Mouse (Mus musculus) kidney, postnatal 0 days (tissue): Measurements from ENCODE around the gene Olfr507. TPM values are rescaled to one million over a fixed set of nuclear protein-coding genes. Genes with fewer than 3 reads are reported as not detected.
"Not testable (repeated sequence)": the region's sequence is repeated elsewhere in the genome, so short reads cannot be mapped to it uniquely, and the experiment has no call there.

Experiments used
- ATAC-seq: fragments of 200-750 bp; cut with Nextera tagmentation; replicated peaks from 2 replicates; pipeline ENCODE4 v1.8.0; 2017; ENCODE audit warnings: low read depth, moderate number of reproducible peaks, moderate TSS enrichment, moderate library complexity; ENCODE audit not compliant: low FRiP score
- DNase-seq: peaks from one replicate; pipeline ENCODE4 v3.0.0-alpha.2; 2016; ENCODE audit warnings: low spot score
- H3K27ac ChIP-seq: fragments of 300-500 bp; sonication (generic); 2 replicates; pipeline ENCODE4 v1.5.1; 2014; ENCODE audit warnings: mild to moderate bottlenecking
- H3K27me3 ChIP-seq: fragments of 300-500 bp; sonication (generic); 2 replicates; pipeline ENCODE4 v1.6.1; 2014; ENCODE audit warnings: low read length, mixed read lengths; ENCODE audit not compliant: insufficient read depth
- H3K36me3 ChIP-seq: fragments of 300-500 bp; sonication (generic); 2 replicates; pipeline ENCODE4 v1.6.1; 2014; ENCODE audit warnings: low read length, mixed read lengths; ENCODE audit not compliant: insufficient read depth
- H3K4me1 ChIP-seq: fragments of 300-500 bp; sonication (generic); replicated peaks from 2 replicates; pipeline ENCODE4 v1.6.1; 2014; ENCODE audit warnings: antibody characterized with exemption, low read length, mixed read lengths; ENCODE audit not compliant: insufficient read depth
- H3K4me2 ChIP-seq: fragments of 300-500 bp; sonication (generic); 2 replicates; pipeline ENCODE4 v1.6.1; 2014; ENCODE audit warnings: mild to moderate bottlenecking, low read length, moderate library complexity, mixed read lengths
- H3K4me3 ChIP-seq: fragments of 300-500 bp; sonication (generic); replicated peaks from 2 replicates; pipeline ENCODE4 v1.5.1; 2014; ENCODE audit warnings: low read depth, low read length
- H3K9ac ChIP-seq: fragments of 300-500 bp; sonication (generic); 2 replicates; pipeline ENCODE4 v1.6.1; 2014; ENCODE audit warnings: low read depth, low read length
- H3K9me3 ChIP-seq: fragments of 300-500 bp; sonication (generic); replicated peaks from 2 replicates; pipeline ENCODE4 v1.6.1; 2016; ENCODE audit warnings: low read length, inconsistent platforms, mixed read lengths
- CTCF ChIP-seq: IDR thresholded peaks from 2 replicates; pipeline ENCODE4 v1.5.1; 2016; ENCODE audit warnings: antibody characterized with exemption, low read depth, mild to moderate bottlenecking, moderate library complexity
- WGBS: fragments of 180-500 bp; shearing (Covaris S2); extraction: QIAGEN DNeasy Blood & Tissue Kit; methylation state at CpG from one replicate; pipeline ENCODE4 v1.1.7; 2014; 5-methylcytosine and 5-hydroxymethylcytosine counted together
- polyA plus RNA-seq: library from polyadenylated mRNA; unstranded; fragments of >200 nt; fragmentation: Nextera tagmentation; extraction: Ambion mirVana; gene quantifications from 2 replicates; pipeline ENCODE4 v1.2.1, GENCODE M21; 2015

Olfr507 gene
- not detected in 2 replicates for polyA plus RNA-seq

DNA sequence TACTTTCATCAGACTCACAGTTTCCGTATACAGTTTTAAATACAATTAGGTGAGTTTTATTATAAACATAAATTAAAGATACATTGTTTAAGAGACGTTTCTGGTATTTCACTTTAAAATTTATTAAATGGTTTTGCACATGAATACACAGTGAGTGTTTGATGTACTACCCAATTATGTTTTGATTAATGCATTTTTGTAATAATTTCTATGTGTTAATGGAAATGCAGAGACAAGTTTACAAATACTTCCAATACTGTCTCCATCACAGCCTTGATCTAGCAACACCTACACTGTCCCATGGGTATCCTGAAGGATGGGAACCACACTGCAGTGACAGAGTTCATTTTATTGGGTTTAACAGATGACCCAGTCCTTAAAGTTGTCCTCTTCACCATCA, at the start of gene Olfr507:
Olfr507 (plus strand) TSS at position 301 of the 400 bp plus-strand sequence.
- Histone ChIP-seq H3K4me2 (no peak within 1 kb of the TSS), H3K36me3 (no peaks in the 10 kb centered on the region), H3K9ac (no peak within 1 kb of the TSS), H3K27me3 (no peaks in the 10 kb centered on the region), H3K27ac (no peak within 1 kb of the TSS), H3K4me3 (no peak within 1 kb of the TSS), H3K4me1 (no peaks in the 10 kb centered on the region), H3K9me3 (no peaks in the 10 kb centered on the region)
- no peak for TF ChIP-seq CTCF
- ATAC-seq (no peak), DNase-seq (no peak)
- WGBS, result 67% methylated on average over 2 of the region's 2 CpGs

DNA sequence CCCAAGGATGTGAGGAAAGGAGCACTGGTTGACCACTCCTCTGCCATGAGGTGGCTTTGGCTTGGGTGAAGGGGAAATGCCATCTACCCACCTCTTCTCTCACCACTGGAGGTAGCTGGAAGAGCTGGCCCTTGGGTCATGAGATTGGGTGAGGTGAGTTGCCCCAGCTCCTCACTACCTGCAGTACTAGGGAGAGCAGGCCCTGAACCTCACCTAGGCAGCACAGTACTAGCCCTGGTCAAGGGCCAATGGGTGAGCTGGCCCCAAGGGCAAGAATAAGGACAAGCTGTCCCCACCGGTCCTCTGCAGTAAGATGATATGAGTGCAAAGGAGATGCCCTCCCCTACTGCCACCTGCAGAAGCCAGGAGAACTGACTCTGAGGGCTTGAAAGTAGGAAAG, 31.8 kb upstream of the Olfr507 start:
- H3K9me3 ChIP-seq, result no peaks in the 10 kb centered on the region
- ATAC-seq, result no peak
- no peak for TF ChIP-seq CTCF
- H3K4me1 ChIP-seq, result no peaks in the 10 kb centered on the region
- no peak for DNase-seq
- no peak overlapping the region for H3K27ac ChIP-seq
- no peaks in the 10 kb centered on the region for H3K36me3 ChIP-seq
- WGBS, result 81% methylated on average over 1 of the region's 1 CpGs
- no peak overlapping the region for H3K4me3 ChIP-seq
- no peak overlapping the region for H3K9ac ChIP-seq
- no peak overlapping the region for H3K4me2 ChIP-seq
- no peaks in the 10 kb centered on the region for H3K27me3 ChIP-seq

DNA sequence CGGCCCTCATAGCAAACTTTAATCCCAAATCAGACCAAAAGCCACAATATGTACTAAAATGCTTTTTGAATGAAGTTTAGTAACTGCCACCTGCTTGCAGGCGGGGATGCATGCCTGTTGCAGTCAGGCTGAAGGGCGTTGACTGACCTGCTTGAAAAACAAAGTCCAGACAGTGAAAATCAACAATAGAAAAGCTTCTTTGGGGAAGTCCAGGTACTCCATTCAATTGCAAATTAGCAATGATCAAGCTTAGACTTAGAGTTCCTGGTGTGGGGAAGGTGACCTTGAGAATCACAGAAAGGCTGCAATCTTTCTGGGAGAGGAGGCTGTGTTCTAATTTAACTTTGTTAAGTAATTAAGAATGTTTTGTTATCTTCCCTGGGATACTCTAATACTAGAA, 19.7 kb upstream of the Olfr507 start:
- WGBS, result 76% methylated on average over 3 of the region's 3 CpGs
- not testable (repeated sequence) for H3K36me3 ChIP-seq, H3K4me1 ChIP-seq, H3K27ac ChIP-seq, DNase-seq, H3K9ac ChIP-seq, ATAC-seq, H3K4me2 ChIP-seq, H3K4me3 ChIP-seq, H3K27me3 ChIP-seq, H3K9me3 ChIP-seq

DNA sequence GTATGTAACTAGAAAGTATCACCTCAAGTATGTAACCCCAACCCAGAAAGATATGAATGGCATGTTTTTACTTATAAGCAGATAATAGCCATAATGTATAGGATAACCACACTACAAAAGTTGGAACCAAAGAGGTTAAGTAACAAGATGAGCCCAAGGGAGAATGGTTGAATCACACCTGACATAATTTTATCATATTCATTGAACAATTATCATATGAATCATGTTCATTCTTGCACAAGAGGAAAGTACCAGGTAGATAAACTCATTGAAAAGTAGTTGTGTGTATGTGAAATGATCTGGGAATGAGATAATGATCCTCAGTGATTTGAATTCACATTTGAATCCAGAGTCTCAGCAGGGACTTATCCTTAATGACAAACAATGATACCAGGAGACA, 11.1 kb upstream of the Olfr507 start, which contains the start of gene Olfr506:
Olfr506 (plus strand) TSS at position 301 of the 400 bp plus-strand sequence.
- no peak for TF ChIP-seq CTCF
- no peak within 1 kb of the TSS for H3K4me2 ChIP-seq
- H3K27ac ChIP-seq, result no peak within 1 kb of the TSS
- DNase-seq, result no peak
- H3K9me3 ChIP-seq, result no peaks in the 10 kb centered on the region
- H3K4me1 ChIP-seq, result no peaks in the 10 kb centered on the region
- no peak within 1 kb of the TSS for H3K4me3 ChIP-seq
- no peaks in the 10 kb centered on the region for H3K36me3 ChIP-seq
- H3K27me3 ChIP-seq, result no peaks in the 10 kb centered on the region
- no peak for ATAC-seq
- H3K9ac ChIP-seq, result no peak within 1 kb of the TSS

DNA sequence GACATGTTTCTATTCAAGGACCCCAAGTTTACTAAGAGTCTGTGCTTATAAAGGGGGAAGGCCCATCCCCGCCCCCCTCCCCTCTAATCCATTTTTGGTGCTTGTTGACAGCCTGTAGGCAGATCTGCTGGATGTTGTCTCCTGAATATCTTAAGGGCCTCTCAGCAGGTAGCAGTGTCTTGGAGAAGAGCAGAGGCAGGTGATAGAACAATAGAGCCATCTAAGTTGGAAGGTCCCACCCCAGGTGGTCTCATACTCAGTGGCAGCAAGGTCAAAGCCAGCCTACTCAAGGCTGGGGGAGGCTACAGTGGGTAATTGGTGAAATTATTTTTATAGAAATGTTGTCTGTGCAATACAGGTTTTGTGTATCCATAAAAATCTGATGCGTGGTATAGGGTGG, 7.5 kb upstream of the Olfr507 start:
- ATAC-seq (no peak), DNase-seq (no peak)
- H3K4me2 ChIP-seq, result no peak overlapping the region
- no peaks in the 10 kb centered on the region for H3K4me1 ChIP-seq
- H3K9me3 ChIP-seq, result no peaks in the 10 kb centered on the region
- no peak overlapping the region for H3K4me3 ChIP-seq
- TF ChIP-seq CTCF, result no peak
- no peaks in the 10 kb centered on the region for H3K27me3 ChIP-seq
- WGBS, result 77% methylated on average over 2 of the region's 2 CpGs
- no peaks in the 10 kb centered on the region for H3K36me3 ChIP-seq
- H3K9ac ChIP-seq, result no peak overlapping the region
- no peak overlapping the region for H3K27ac ChIP-seq

DNA sequence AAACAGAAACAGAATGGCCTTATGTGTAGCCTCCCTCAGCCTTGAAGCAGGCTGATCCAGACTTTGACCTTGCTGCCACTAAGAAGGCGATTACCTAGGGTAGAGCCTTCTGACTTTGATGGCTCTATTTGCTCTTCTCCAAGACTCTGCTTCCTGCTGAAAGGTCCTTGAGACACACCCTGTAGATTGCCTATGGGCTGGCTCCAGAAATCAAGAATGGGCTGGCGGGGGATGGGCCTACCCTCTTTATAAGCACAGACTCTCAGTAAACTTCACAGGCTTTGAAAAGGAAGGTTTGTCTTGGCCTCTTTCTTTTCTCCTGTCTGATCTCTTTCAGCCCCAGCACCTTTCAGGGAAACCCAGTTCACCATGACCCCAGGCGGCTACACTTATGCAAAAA, 4.8 kb upstream of the Olfr507 start:
- 54% methylated on average over 3 of the region's 3 CpGs for WGBS
- not testable (repeated sequence) for H3K4me3 ChIP-seq, H3K36me3 ChIP-seq, H3K27ac ChIP-seq, H3K4me2 ChIP-seq, H3K4me1 ChIP-seq, DNase-seq, H3K9me3 ChIP-seq, H3K27me3 ChIP-seq, ATAC-seq, H3K9ac ChIP-seq

DNA sequence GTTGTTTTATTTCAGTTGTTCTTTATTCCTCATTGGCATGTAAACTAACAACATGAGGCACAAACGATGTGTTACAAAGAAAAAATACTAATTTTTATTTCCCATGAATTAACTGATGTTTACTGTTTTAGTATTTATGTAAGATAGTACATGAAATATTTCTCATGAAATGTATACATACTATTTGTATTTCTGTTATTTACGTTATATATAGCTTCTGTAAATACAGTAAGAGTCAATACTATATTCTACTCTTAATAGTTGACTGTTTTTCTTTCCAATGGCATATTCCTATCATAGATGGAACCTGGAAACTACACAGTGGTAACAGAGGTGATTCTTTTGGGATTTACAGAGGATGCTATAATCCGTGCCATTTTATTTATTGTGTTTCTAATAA, 8.1 kb downstream of the Olfr507 start, which contains the start of gene Olfr508:
Olfr508 (plus strand) TSS at position 301 of the 400 bp plus-strand sequence.
- DNase-seq (no peak), ATAC-seq (no peak)
- 84% methylated on average over 3 of the region's 3 CpGs for WGBS
- Histone ChIP-seq H3K9ac (no peak within 1 kb of the TSS), H3K9me3 (no peaks in the 10 kb centered on the region), H3K27me3 (no peaks in the 10 kb centered on the region), H3K4me2 (no peak within 1 kb of the TSS), H3K4me3 (no peak within 1 kb of the TSS), H3K4me1 (no peaks in the 10 kb centered on the region), H3K36me3 (no peaks in the 10 kb centered on the region), H3K27ac (no peak within 1 kb of the TSS)
- TF ChIP-seq CTCF, result no peak
